Mouse (Mus musculus) left cerebral cortex, postnatal 25 days (tissue): ENCODE measurements around the gene Plvap. TPM values are rescaled to one million over a fixed set of nuclear protein-coding genes. Genes with fewer than 3 reads are reported as not detected.

Experiments
- DNase-seq, 2 experiments: peaks; one replicate each; pipeline ENCODE4 v3.0.0; 2022; ENCODE audit warnings: low spot score in 2 of 2, mixed read lengths in 1 of 2
- intact Hi-C: fragments of 180-260 bp; cut with DNase I; formaldehyde crosslinking; loops from one replicate; pipeline ENCODE4 v1.15.1; 2025
- total RNA-seq, 2 experiments: library from RNA; stranded (reverse); gene quantifications; 2 replicates each; pipeline ENCODE4 v1.2.3; 2021

Gene Plvap
- total RNA-seq, 2 experiments from 2014 or later: 5.7 to 6.6 TPM

GRCm38 (mm10) chr8:71496481-71496880, 15.1 kb downstream of the Plvap start:
- intact Hi-C loops: loop anchor here (1.0 kb wide), 1 partner anchor 25 kb away; no protein-coding TSS in a partner anchor
- DNase-seq: no peak

- intact Hi-C loops: loop anchor here (1.0 kb wide), 1 partner anchor 25 kb away; no protein-coding TSS in a partner anchor
- DNase-seq: no peak
Measured at GRCm38 (mm10) chr8:71495811-71496210, 15.7 kb downstream of the Plvap start.

- intact Hi-C loops: no loop called here
- DNase-seq: peak; percentile 75 to 81
Measured at GRCm38 (mm10) chr8:71495039-71495438, 16.5 kb downstream of the Plvap start.

GRCm38 (mm10) chr8:71488454-71488853, 23.1 kb downstream of the Plvap start:
- peak; percentile 85 to 96 for DNase-seq
- intact Hi-C loops: loop anchor here (2.0 kb wide), 1 partner anchor 14 kb away; no protein-coding TSS in a partner anchor

GRCm38 (mm10) chr8:71487691-71488445, 23.7 kb downstream of the Plvap start, which contains the start of gene Gtpbp3:
Gene Gtpbp3, plus strand, starts transcription at chr8:71488103.
- intact Hi-C loops: loop anchor here (2.0 kb wide), 1 partner anchor 13 kb away; no protein-coding TSS in a partner anchor
- DNase-seq: peak; percentile 85 to 86

- DNase-seq: no peak
- intact Hi-C loops: no loop called here
Measured at GRCm38 (mm10) chr8:71486136-71486529, 25.4 kb downstream of the Plvap start.

GRCm38 (mm10) chr8:71485142-71486135, 26.1 kb downstream of the Plvap start, which contains the start of gene Ano8:
Gene Ano8, minus strand, starts transcription at chr8:71485963.
- intact Hi-C loops: loop anchor here (1.0 kb wide), 1 partner anchor 8 kb away; no protein-coding TSS in a partner anchor

GRCm38 (mm10) chr8:71484736-71485135, 26.8 kb downstream of the Plvap start:
- intact Hi-C loops: loop anchor here (1.0 kb wide), 1 partner anchor 7 kb away; no protein-coding TSS in a partner anchor
- no peak for DNase-seq

More at GRCm38 (mm10) chr8:71485142-71486135, 26.1 kb downstream of the Plvap start, which contains the start of gene Ano8:
- peak; percentile 89 to 93 for DNase-seq

- intact Hi-C loops: no loop called here
- DNase-seq: no peak
Measured at GRCm38 (mm10) chr8:71483932-71484331, 27.6 kb downstream of the Plvap start.

GRCm38 (mm10) chr8:71478943-71479342, 32.6 kb downstream of the Plvap start:
- intact Hi-C loops: no loop called here
- DNase-seq: no peak

GRCm38 (mm10) chr8:71477196-71477845, 34.2 kb downstream of the Plvap start:
- intact Hi-C loops: loop anchor here (1.0 kb wide), 1 partner anchor 8 kb away; the partner anchor contains the start of gene Ano8
- DNase-seq: peak in 1 of 2 experiments; percentile 57

GRCm38 (mm10) chr8:71476099-71476940, 35.2 kb downstream of the Plvap start:
- intact Hi-C loops: no loop called here
- DNase-seq: peak; percentile 84 to 88

GRCm38 (mm10) chr8:71475702-71476075, 35.9 kb downstream of the Plvap start:
- no peak for DNase-seq
- intact Hi-C loops: loop anchor here (2.0 kb wide), 1 partner anchor 13 kb away; the partner anchor contains the start of gene Gtpbp3

- intact Hi-C loops: loop anchor here (2.0 kb wide), 1 partner anchor 14 kb away; the partner anchor contains the start of gene Gtpbp3
- no peak for DNase-seq
Measured at GRCm38 (mm10) chr8:71474785-71475701, 36.5 kb downstream of the Plvap start.

GRCm38 (mm10) chr8:71474344-71474743, 37.2 kb downstream of the Plvap start:
- intact Hi-C loops: loop anchor here (2.0 kb wide), 1 partner anchor 14 kb away; the partner anchor contains the start of gene Gtpbp3
- no peak for DNase-seq

- DNase-seq: no peak
- intact Hi-C loops: no loop called here
Measured at GRCm38 (mm10) chr8:71472601-71473386, 38.8 kb downstream of the Plvap start.
